Mouse (Mus musculus): ENCODE data around the gene Cyp1a1. TPM values are rescaled to one million over a fixed set of nuclear protein-coding genes. Genes with fewer than 3 reads are reported as not detected.

The Cyp1a1 gene
- polyA plus RNA-seq, 1 experiment from 2014 or later: 0.66 TPM

GRCm38 (mm10) chr9:57722371-57722770 lies 34.6 kb downstream of the Cyp1a1 start:
- DNase-seq (ENCODE audit: low spot score) (no peak), ATAC-seq (replicated peaks; ENCODE audit: low FRiP score) (no peak)
- Histone ChIP-seq H3K4me3 (ENCODE audit: low read depth, low read length) (no peak overlapping the region), H3K27ac (ENCODE audit: low read depth, low read length) (no peak overlapping the region), H3K36me3 (ENCODE audit: control insufficient read depth, insufficient read depth, low read length) (peaks cover 24% of the 10 kb centered on the region), H3K4me1 (replicated peaks; ENCODE audit: control insufficient read depth, insufficient read depth, low read length) (no peaks in the 10 kb centered on the region), H3K4me2 (no peak overlapping the region), H3K27me3 (replicated peaks; ENCODE audit: control insufficient read depth, insufficient read depth, low read length) (no peaks in the 10 kb centered on the region), H3K9ac (ENCODE audit: low read depth, low read length) (no peak overlapping the region), H3K9me3 (ENCODE audit: control insufficient read depth, low read length) (no peaks in the 10 kb centered on the region)
- WGBS: 84% methylated on average over 1 of the region's 1 CpGs

GRCm38 (mm10) chr9:57723315-57723715 lies 35.6 kb downstream of the Cyp1a1 start:
- H3K4me3 ChIP-seq (ENCODE audit: low read depth, low read length): no peak overlapping the region
- H3K27ac ChIP-seq (ENCODE audit: low read depth, low read length): no peak overlapping the region
- no peak for DNase-seq (ENCODE audit: low spot score)
- 75% methylated on average over 5 of the region's 5 CpGs for WGBS
- no peak overlapping the region for H3K4me2 ChIP-seq
- H3K9ac ChIP-seq (ENCODE audit: low read depth, low read length): no peak overlapping the region
- ATAC-seq (replicated peaks; ENCODE audit: low FRiP score): no peak
- no peaks in the 10 kb centered on the region for H3K4me1 ChIP-seq (replicated peaks; ENCODE audit: control insufficient read depth, insufficient read depth, low read length)
- no peaks in the 10 kb centered on the region for H3K9me3 ChIP-seq (ENCODE audit: control insufficient read depth, low read length)
- no peaks in the 10 kb centered on the region for H3K27me3 ChIP-seq (replicated peaks; ENCODE audit: control insufficient read depth, insufficient read depth, low read length)
- H3K36me3 ChIP-seq (ENCODE audit: control insufficient read depth, insufficient read depth, low read length): peaks cover 27% of the 10 kb centered on the region

- H3K9ac ChIP-seq (ENCODE audit: low read depth, low read length): no peak overlapping the region
- H3K4me3 ChIP-seq (ENCODE audit: low read depth, low read length): no peak overlapping the region
- no peaks in the 10 kb centered on the region for H3K9me3 ChIP-seq (ENCODE audit: control insufficient read depth, low read length)
- DNase-seq (ENCODE audit: low spot score) (no peak), ATAC-seq (replicated peaks; ENCODE audit: low FRiP score) (no peak)
- 88% methylated on average over 5 of the region's 5 CpGs for WGBS
- H3K4me2 ChIP-seq: no peak overlapping the region
- no peaks in the 10 kb centered on the region for H3K27me3 ChIP-seq (replicated peaks; ENCODE audit: control insufficient read depth, insufficient read depth, low read length)
- H3K36me3 ChIP-seq (ENCODE audit: control insufficient read depth, insufficient read depth, low read length): peaks cover 27% of the 10 kb centered on the region
- no peak overlapping the region for H3K27ac ChIP-seq (ENCODE audit: low read depth, low read length)
- H3K4me1 ChIP-seq (replicated peaks; ENCODE audit: control insufficient read depth, insufficient read depth, low read length): no peaks in the 10 kb centered on the region
Measured at GRCm38 (mm10) chr9:57723796-57724195, 36.1 kb downstream of the Cyp1a1 start.

- H3K4me3 ChIP-seq (ENCODE audit: low read depth, low read length): no peak overlapping the region
- no peak for ATAC-seq (replicated peaks; ENCODE audit: low FRiP score)
- 88% methylated on average over 3 of the region's 3 CpGs for WGBS
- no peak overlapping the region for H3K27ac ChIP-seq (ENCODE audit: low read depth, low read length)
- H3K4me2 ChIP-seq: no peak overlapping the region
- H3K9ac ChIP-seq (ENCODE audit: low read depth, low read length): no peak overlapping the region
- no peak for DNase-seq (ENCODE audit: low spot score)
- H3K4me1 ChIP-seq (replicated peaks; ENCODE audit: control insufficient read depth, insufficient read depth, low read length): no peaks in the 10 kb centered on the region
- H3K9me3 ChIP-seq (ENCODE audit: control insufficient read depth, low read length): no peaks in the 10 kb centered on the region
- H3K27me3 ChIP-seq (replicated peaks; ENCODE audit: control insufficient read depth, insufficient read depth, low read length): no peaks in the 10 kb centered on the region
- H3K36me3 ChIP-seq (ENCODE audit: control insufficient read depth, insufficient read depth, low read length): peaks cover 32% of the 10 kb centered on the region
Measured at GRCm38 (mm10) chr9:57724701-57725100, 37.0 kb downstream of the Cyp1a1 start.

DNA sequence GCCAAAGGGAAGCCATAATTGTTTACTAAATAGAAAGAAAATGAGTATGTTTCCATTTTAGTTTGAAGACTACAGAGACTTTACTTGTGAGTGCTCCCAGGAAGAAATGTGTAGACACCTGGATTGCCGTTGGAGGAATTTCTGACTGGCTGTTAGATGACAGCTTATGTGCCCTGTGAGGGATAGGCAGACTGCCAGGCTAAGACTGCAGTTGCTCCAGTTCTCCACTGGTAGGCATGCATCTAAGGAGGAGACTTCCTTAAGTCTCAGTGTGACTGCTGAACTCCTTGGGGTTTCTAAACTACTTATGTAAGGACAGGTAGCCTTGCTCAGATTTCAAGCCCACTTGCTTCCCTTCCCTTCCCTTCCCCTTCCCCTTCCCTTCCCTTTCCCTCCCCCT lies 40.6 kb downstream of the Cyp1a1 start:
- no peak overlapping the region for H3K4me2 ChIP-seq
- peaks cover 27% of the 10 kb centered on the region for H3K36me3 ChIP-seq (ENCODE audit: control insufficient read depth, insufficient read depth, low read length)
- no peaks in the 10 kb centered on the region for H3K27me3 ChIP-seq (replicated peaks; ENCODE audit: control insufficient read depth, insufficient read depth, low read length)
- H3K9me3 ChIP-seq (ENCODE audit: control insufficient read depth, low read length): no peaks in the 10 kb centered on the region
- H3K9ac ChIP-seq (ENCODE audit: low read depth, low read length): no peak overlapping the region
- no peak overlapping the region for H3K27ac ChIP-seq (ENCODE audit: low read depth, low read length)
- WGBS: 89% methylated on average over 1 of the region's 1 CpGs
- no peak for ATAC-seq (replicated peaks; ENCODE audit: low FRiP score)
- no peaks in the 10 kb centered on the region for H3K4me1 ChIP-seq (replicated peaks; ENCODE audit: control insufficient read depth, insufficient read depth, low read length)
- DNase-seq (ENCODE audit: low spot score): no peak
- no peak overlapping the region for H3K4me3 ChIP-seq (ENCODE audit: low read depth, low read length)

GRCm38 (mm10) chr9:57733606-57734005 lies 45.9 kb downstream of the Cyp1a1 start:
- H3K27ac ChIP-seq (ENCODE audit: low read depth, low read length): no peak overlapping the region
- no peak overlapping the region for H3K4me2 ChIP-seq
- H3K27me3 ChIP-seq (replicated peaks; ENCODE audit: control insufficient read depth, insufficient read depth, low read length): no peaks in the 10 kb centered on the region
- H3K4me3 ChIP-seq (ENCODE audit: low read depth, low read length): no peak overlapping the region
- peaks cover 8% of the 10 kb centered on the region; the same call in 1 of the 2 replicates for H3K36me3 ChIP-seq (ENCODE audit: control insufficient read depth, insufficient read depth, low read length)
- DNase-seq (ENCODE audit: low spot score): no peak
- WGBS: 93% methylated on average over 6 of the region's 6 CpGs
- H3K4me1 ChIP-seq (replicated peaks; ENCODE audit: control insufficient read depth, insufficient read depth, low read length): peaks cover 2% of the 10 kb centered on the region; the same call in 1 of the 2 replicates
- ATAC-seq (replicated peaks; ENCODE audit: low FRiP score): no peak
- H3K9me3 ChIP-seq (ENCODE audit: control insufficient read depth, low read length): no peaks in the 10 kb centered on the region
- no peak overlapping the region for H3K9ac ChIP-seq (ENCODE audit: low read depth, low read length)

DNA sequence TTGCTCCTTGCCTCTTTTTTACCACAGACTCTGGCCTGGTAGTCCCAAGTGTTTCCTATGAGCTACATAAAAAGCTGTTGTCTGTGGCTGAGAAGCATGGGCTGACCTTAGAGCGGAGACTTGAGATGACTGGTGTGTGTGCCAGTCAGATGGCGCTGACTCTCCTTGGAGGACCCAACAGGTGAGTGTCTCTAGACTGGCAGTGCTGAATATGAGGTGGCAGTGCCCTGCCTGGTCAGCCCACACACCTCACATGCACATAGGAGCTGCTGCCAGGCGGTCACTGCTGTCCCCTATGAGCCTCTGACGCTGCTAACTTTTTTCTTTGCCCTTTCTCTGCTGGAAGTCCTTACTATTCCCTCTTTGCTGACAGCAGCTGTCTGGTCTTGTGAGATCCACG lies 52.1 kb downstream of the Cyp1a1 start:
- Histone ChIP-seq H3K9me3 (ENCODE audit: control insufficient read depth, low read length) (no peaks in the 10 kb centered on the region), H3K9ac (ENCODE audit: low read depth, low read length) (no peak overlapping the region), H3K36me3 (ENCODE audit: control insufficient read depth, insufficient read depth, low read length) (peaks cover 9% of the 10 kb centered on the region), H3K27ac (ENCODE audit: low read depth, low read length) (no peak overlapping the region), H3K4me1 (replicated peaks; ENCODE audit: control insufficient read depth, insufficient read depth, low read length) (peaks cover 2% of the 10 kb centered on the region; the same call in 1 of the 2 replicates), H3K4me2 (no peak overlapping the region), H3K4me3 (ENCODE audit: low read depth, low read length) (no peak overlapping the region), H3K27me3 (replicated peaks; ENCODE audit: control insufficient read depth, insufficient read depth, low read length) (no peaks in the 10 kb centered on the region)
- no peak for DNase-seq (ENCODE audit: low spot score)
- WGBS: 90% methylated on average over 5 of the region's 5 CpGs
- no peak for ATAC-seq (replicated peaks; ENCODE audit: low FRiP score)

DNA sequence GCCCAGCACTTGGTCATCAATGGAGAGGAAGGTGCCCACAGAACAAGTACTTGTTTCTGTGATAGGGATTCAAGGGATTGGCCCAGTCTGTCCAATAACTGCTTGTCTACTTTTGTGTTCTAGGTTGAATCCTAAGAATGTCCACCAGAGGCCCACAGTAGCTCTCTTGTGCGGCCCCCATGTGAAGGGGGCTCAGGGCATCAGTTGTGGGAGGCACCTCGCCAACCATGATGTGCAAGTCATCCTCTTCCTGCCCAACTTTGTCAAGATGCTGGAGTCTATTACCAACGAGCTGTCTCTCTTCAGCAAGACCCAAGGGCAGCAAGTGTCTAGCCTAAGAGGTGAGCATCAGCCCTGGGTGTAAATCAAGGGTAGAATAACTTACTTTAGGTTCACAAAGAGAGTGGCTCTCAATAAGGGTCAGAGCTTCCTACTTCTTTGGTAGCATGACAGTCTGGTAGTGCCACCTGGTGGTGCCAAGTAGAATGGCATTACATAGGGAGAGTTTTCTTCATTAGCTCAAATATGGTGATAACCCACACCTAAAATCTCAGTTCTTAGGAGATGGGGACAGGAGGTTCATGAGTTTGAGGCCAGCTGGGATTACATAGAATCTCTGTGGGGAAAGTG lies 56.8 kb downstream of the Cyp1a1 start:
- WGBS: 69% methylated on average over 3 of the region's 3 CpGs
- Histone ChIP-seq H3K9ac (ENCODE audit: low read depth, low read length) (no peak overlapping the region), H3K4me3 (ENCODE audit: low read depth, low read length) (no peak overlapping the region), H3K4me1 (replicated peaks; ENCODE audit: control insufficient read depth, insufficient read depth, low read length) (no peaks in the 10 kb centered on the region), H3K36me3 (ENCODE audit: control insufficient read depth, insufficient read depth, low read length) (peaks cover 42% of the 10 kb centered on the region), H3K27ac (ENCODE audit: low read depth, low read length) (no peak overlapping the region), H3K27me3 (replicated peaks; ENCODE audit: control insufficient read depth, insufficient read depth, low read length) (no peaks in the 10 kb centered on the region), H3K9me3 (ENCODE audit: control insufficient read depth, low read length) (no peaks in the 10 kb centered on the region), H3K4me2 (no peak overlapping the region)
- ATAC-seq (replicated peaks; ENCODE audit: low FRiP score): no peak
- peak; percentile 34 for DNase-seq (ENCODE audit: low spot score)

GRCm38 (mm10) chr9:57747067-57747466 lies 59.3 kb downstream of the Cyp1a1 start:
- DNase-seq (ENCODE audit: low spot score) (no peak), ATAC-seq (replicated peaks; ENCODE audit: low FRiP score) (no peak)
- Histone ChIP-seq H3K36me3 (ENCODE audit: control insufficient read depth, insufficient read depth, low read length) (peaks cover 59% of the 10 kb centered on the region), H3K27ac (ENCODE audit: low read depth, low read length) (no peak overlapping the region), H3K4me2 (no peak overlapping the region), H3K9ac (ENCODE audit: low read depth, low read length) (no peak overlapping the region), H3K27me3 (replicated peaks; ENCODE audit: control insufficient read depth, insufficient read depth, low read length) (no peaks in the 10 kb centered on the region), H3K4me3 (ENCODE audit: low read depth, low read length) (no peak overlapping the region), H3K9me3 (ENCODE audit: control insufficient read depth, low read length) (no peaks in the 10 kb centered on the region), H3K4me1 (replicated peaks; ENCODE audit: control insufficient read depth, insufficient read depth, low read length) (no peaks in the 10 kb centered on the region)
- WGBS: 53% methylated on average over 1 of the region's 1 CpGs
